Mouse (Mus musculus) embryonic facial prominence, embryonic 11.5 days (tissue): ENCODE data around the gene Gm10272. TPM values are rescaled to one million over a fixed set of nuclear protein-coding genes. Genes with fewer than 3 reads are reported as not detected.
"Not testable (repeated sequence)": the region's sequence is repeated elsewhere in the genome, so short reads cannot be mapped to it uniquely, and the experiment has no call there.

Experiments used
- ATAC-seq: fragments of 200-750 bp; cut with Nextera tagmentation; replicated peaks from 2 replicates; pipeline ENCODE4 v1.8.0; 2017; ENCODE audit warnings: low read depth; ENCODE audit not compliant: insufficient number of reproducible peaks, low FRiP score, low TSS enrichment
- DNase-seq: peaks from one replicate; pipeline ENCODE4 v3.0.0-alpha.2; 2015; ENCODE audit warnings: low spot score
- H3K27ac ChIP-seq: fragments of 300-500 bp; sonication (generic); replicated peaks from 2 replicates; pipeline ENCODE4 v1.5.1; 2014; ENCODE audit warnings: mild to moderate bottlenecking, low read depth, low read length, control low read depth
- H3K27me3 ChIP-seq: fragments of 300-500 bp; sonication (generic); 2 replicates; pipeline ENCODE4 v1.6.1; 2014; ENCODE audit warnings: mild to moderate bottlenecking, low read length, moderate library complexity, mixed read lengths; ENCODE audit not compliant: control insufficient read depth, insufficient read depth
- H3K36me3 ChIP-seq: fragments of 300-500 bp; sonication (generic); replicated peaks from 2 replicates; pipeline ENCODE4 v1.6.1; 2014; ENCODE audit warnings: low read depth, mild to moderate bottlenecking, low read length, moderate library complexity, mixed read lengths; ENCODE audit not compliant: control insufficient read depth, insufficient read depth
- H3K4me1 ChIP-seq: fragments of 300-500 bp; sonication (generic); 2 replicates; pipeline ENCODE4 v1.6.1; 2014; ENCODE audit warnings: low read length, mixed read lengths; ENCODE audit not compliant: control insufficient read depth, insufficient read depth
- H3K4me2 ChIP-seq: fragments of 300-500 bp; sonication (generic); 2 replicates; pipeline ENCODE4 v1.6.1; 2014; ENCODE audit warnings: low read depth, mild to moderate bottlenecking, control low read depth, low read length, moderate library complexity
- H3K4me3 ChIP-seq: fragments of 300-500 bp; sonication (generic); 2 replicates; pipeline ENCODE4 v1.5.1; 2014; ENCODE audit warnings: low read depth, low read length, control low read depth
- H3K9ac ChIP-seq: fragments of 300-500 bp; sonication (generic); replicated peaks from 2 replicates; pipeline ENCODE4 v1.6.1; 2014; ENCODE audit warnings: mild to moderate bottlenecking, control low read depth, low read length
- H3K9me3 ChIP-seq: fragments of 300-500 bp; sonication (generic); replicated peaks from 2 replicates; pipeline ENCODE4 v1.6.1; 2016; ENCODE audit warnings: mild to moderate bottlenecking, low read length, inconsistent platforms, mixed read lengths; ENCODE audit not compliant: control insufficient read depth
- WGBS: fragments of 180-500 bp; shearing (Covaris S2); extraction: QIAGEN DNeasy Blood & Tissue Kit; methylation state at CpG from one replicate; pipeline ENCODE4 v1.1.7; 2014; 5-methylcytosine and 5-hydroxymethylcytosine counted together
- polyA plus RNA-seq: library from polyadenylated mRNA; unstranded; fragments of >200 nt; fragmentation: Nextera tagmentation; extraction: Ambion mirVana; gene quantifications from 2 replicates; pipeline ENCODE4 v1.2.1, GENCODE M21; 2014

Gene Gm10272
- polyA plus RNA-seq, 1 experiment from 2014 or later, result not detected

- not testable (repeated sequence) for H3K4me1 ChIP-seq, H3K27me3 ChIP-seq, H3K9ac ChIP-seq, H3K9me3 ChIP-seq, H3K4me3 ChIP-seq, H3K36me3 ChIP-seq, ATAC-seq, H3K4me2 ChIP-seq, H3K27ac ChIP-seq, DNase-seq
These were observed 4.7 kb downstream of the Gm10272 start, which contains the start of gene Gm10024 for GRCm38 (mm10) chr10:77711157-77711556. Gm10024 (plus strand) TSS chr10:77711457.

GRCm38 (mm10) chr10:77713734-77714133, 7.3 kb downstream of the Gm10272 start:
- WGBS, result 57% methylated on average over 4 of the region's 4 CpGs
- H3K4me1 ChIP-seq, result no peaks in the 10 kb centered on the region
- H3K9ac ChIP-seq, result no peak overlapping the region
- no peaks in the 10 kb centered on the region for H3K9me3 ChIP-seq
- ATAC-seq (no peak), DNase-seq (no peak)
- H3K4me3 ChIP-seq, result no peak overlapping the region
- H3K4me2 ChIP-seq, result no peak overlapping the region
- no peak overlapping the region for H3K27ac ChIP-seq
- no peaks in the 10 kb centered on the region for H3K36me3 ChIP-seq
- no peaks in the 10 kb centered on the region for H3K27me3 ChIP-seq

GRCm38 (mm10) chr10:77715507-77715906, 9.1 kb downstream of the Gm10272 start, which contains the start of gene Gm10142:
Gm10142 (plus strand) TSS chr10:77715807.
- no peak within 1 kb of the TSS for H3K27ac ChIP-seq
- DNase-seq (no peak), ATAC-seq (no peak)

GRCm38 (mm10) chr10:77720299-77720698, 13.9 kb downstream of the Gm10272 start, which contains the start of gene Krtap12-1:
Krtap12-1 (plus strand) TSS chr10:77720599.
- WGBS, result 81% methylated on average over 1 of the region's 1 CpGs
- not testable (repeated sequence) for DNase-seq, ATAC-seq, H3K9ac ChIP-seq, H3K27ac ChIP-seq, H3K4me3 ChIP-seq, H3K4me2 ChIP-seq, H3K36me3 ChIP-seq, H3K27me3 ChIP-seq, H3K9me3 ChIP-seq, H3K4me1 ChIP-seq

More at GRCm38 (mm10) chr10:77715507-77715906, 9.1 kb downstream of the Gm10272 start, which contains the start of gene Gm10142:
- Histone ChIP-seq H3K9ac (no peak within 1 kb of the TSS), H3K9me3 (no peaks in the 10 kb centered on the region), H3K4me1 (no peaks in the 10 kb centered on the region), H3K36me3 (no peaks in the 10 kb centered on the region), H3K4me2 (no peak within 1 kb of the TSS), H3K4me3 (no peak within 1 kb of the TSS), H3K27me3 (no peaks in the 10 kb centered on the region)
- WGBS, result 93% methylated on average over 1 of the region's 1 CpGs

- Histone ChIP-seq H3K4me3 (no peak overlapping the region), H3K36me3 (no peaks in the 10 kb centered on the region), H3K27ac (no peak overlapping the region), H3K9ac (no peak overlapping the region), H3K4me1 (no peaks in the 10 kb centered on the region), H3K9me3 (no peaks in the 10 kb centered on the region), H3K27me3 (no peaks in the 10 kb centered on the region), H3K4me2 (no peak overlapping the region)
- no peak for DNase-seq
- ATAC-seq, result no peak
- 76% methylated on average over 8 of the region's 8 CpGs for WGBS
These were observed 18.4 kb downstream of the Gm10272 start for GRCm38 (mm10) chr10:77724855-77725254.

- ATAC-seq (no peak), DNase-seq (no peak)
- H3K4me2 ChIP-seq, result no peak within 1 kb of the TSS
- no peaks in the 10 kb centered on the region for H3K36me3 ChIP-seq
- H3K4me1 ChIP-seq, result no peaks in the 10 kb centered on the region
- H3K9ac ChIP-seq, result no peak within 1 kb of the TSS
- WGBS, result 39% methylated on average over 3 of the region's 3 CpGs
- no peaks in the 10 kb centered on the region for H3K9me3 ChIP-seq
- H3K4me3 ChIP-seq, result no peak within 1 kb of the TSS
- H3K27ac ChIP-seq, result no peak within 1 kb of the TSS
- no peaks in the 10 kb centered on the region for H3K27me3 ChIP-seq
These were observed 19.8 kb downstream of the Gm10272 start, which contains the start of gene Gm10100 for GRCm38 (mm10) chr10:77726186-77726585. Gm10100 (plus strand) TSS chr10:77726486.

- H3K9ac ChIP-seq, result no peak overlapping the region
- no peak overlapping the region for H3K4me3 ChIP-seq
- no peaks in the 10 kb centered on the region for H3K4me1 ChIP-seq
- no peaks in the 10 kb centered on the region for H3K27me3 ChIP-seq
- H3K9me3 ChIP-seq, result no peaks in the 10 kb centered on the region
- H3K4me2 ChIP-seq, result no peak overlapping the region
- ATAC-seq (no peak), DNase-seq (no peak)
- 59% methylated on average over 4 of the region's 4 CpGs for WGBS
- H3K27ac ChIP-seq, result no peak overlapping the region
- H3K36me3 ChIP-seq, result no peaks in the 10 kb centered on the region
These were observed 21.9 kb downstream of the Gm10272 start for GRCm38 (mm10) chr10:77728280-77728679.

- Histone ChIP-seq H3K36me3 (no peaks in the 10 kb centered on the region), H3K27ac (no peak overlapping the region), H3K4me1 (no peaks in the 10 kb centered on the region), H3K4me3 (no peak overlapping the region), H3K9me3 (no peaks in the 10 kb centered on the region), H3K27me3 (no peaks in the 10 kb centered on the region), H3K9ac (no peak overlapping the region), H3K4me2 (no peak overlapping the region)
- WGBS, result 60% methylated on average over 4 of the region's 4 CpGs
- ATAC-seq (no peak), DNase-seq (no peak)
These were observed 22.8 kb downstream of the Gm10272 start for GRCm38 (mm10) chr10:77729241-77729640.
